Comparison of ENCODE assay signal across 15 mouse cellular contexts in genomic region chr10:51328772-51329171, GRCm38 (mm10).
"Had no signal": no experiment of that assay in that cellular context is flagged by ENCODE, and none has a peak within 500 bp of the region (broad histone marks: within the 10 kb centered on the region; RNA-seq: fewer than 3 reads in every experiment).

No protein-coding gene starts in this region.

- DNase-seq: lung, adult 2 months; lung, postnatal 14 days; lung, postnatal 36 days; right cerebral cortex, postnatal 14 days; thymus, adult 2 months; thymus, postnatal 25 days; thymus, postnatal 4 days had no signal

- H3K4me3 ChIP-seq: lung, embryonic 15.5 days; megakaryocyte, embryonic 14.5 days; midbrain, embryonic 13.5 days; midbrain, embryonic 15.5 days; neural tube, embryonic 12.5 days; stomach, embryonic 15.5 days had no signal

- H3K9me3 ChIP-seq: lung, embryonic 15.5 days; megakaryocyte, embryonic 14.5 days; midbrain, embryonic 13.5 days; midbrain, embryonic 15.5 days; neural tube, embryonic 12.5 days; stomach, embryonic 15.5 days had no signal

- H3K9ac ChIP-seq: lung, embryonic 15.5 days; midbrain, embryonic 13.5 days; midbrain, embryonic 15.5 days; neural tube, embryonic 12.5 days; stomach, embryonic 15.5 days had no signal

- H3K27ac ChIP-seq: lung, embryonic 15.5 days; macrophage; midbrain, embryonic 13.5 days; midbrain, embryonic 15.5 days; neural tube, embryonic 12.5 days; stomach, embryonic 15.5 days; stomach, postnatal 0 days had no signal

- H3K27me3 ChIP-seq: lung, embryonic 15.5 days; megakaryocyte, embryonic 14.5 days; midbrain, embryonic 13.5 days; midbrain, embryonic 15.5 days; neural tube, embryonic 12.5 days; stomach, embryonic 15.5 days had no signal

- H3K4me1 ChIP-seq: lung, embryonic 15.5 days; megakaryocyte, embryonic 14.5 days; midbrain, embryonic 13.5 days; midbrain, embryonic 15.5 days; neural tube, embryonic 12.5 days; stomach, embryonic 15.5 days had no signal

- H3K36me3 ChIP-seq: lung, embryonic 15.5 days; midbrain, embryonic 13.5 days; midbrain, embryonic 15.5 days; neural tube, embryonic 12.5 days; stomach, embryonic 15.5 days had no signal
